Mouse (Mus musculus) left cerebral cortex, adult 18-20 months (tissue): Measurements from ENCODE around the gene Amy2a5. TPM values are rescaled to one million over a fixed set of nuclear protein-coding genes. Genes with fewer than 3 reads are reported as not detected.
"Not testable (repeated sequence)": the region's sequence is repeated elsewhere in the genome, so short reads cannot be mapped to it uniquely, and the experiment has no call there.

ENCODE experiments used
- DNase-seq, 2 experiments: peaks; one replicate each; pipeline ENCODE4 v3.0.0; 2021 to 2022; ENCODE audit warnings: low spot score in 2 of 2, mixed read lengths in 1 of 2
- long read RNA-seq, 2 experiments: library from polyadenylated mRNA; stranded (forward); transcript quantifications; one replicate each; pipeline ENCODE4 v2.0.0; 2021
- total RNA-seq, 2 experiments: library from RNA; stranded (reverse); gene quantifications; 2 replicates each; pipeline ENCODE4 v1.2.3; 2021

The Amy2a5 gene
- under 1 TPM in 1 of 2 experiments, not detected in 1; 0.12 TPM for total RNA-seq
- long read RNA-seq, experiment 1: 0 reads
- long read RNA-seq, experiment 2: 0 reads

DNA sequence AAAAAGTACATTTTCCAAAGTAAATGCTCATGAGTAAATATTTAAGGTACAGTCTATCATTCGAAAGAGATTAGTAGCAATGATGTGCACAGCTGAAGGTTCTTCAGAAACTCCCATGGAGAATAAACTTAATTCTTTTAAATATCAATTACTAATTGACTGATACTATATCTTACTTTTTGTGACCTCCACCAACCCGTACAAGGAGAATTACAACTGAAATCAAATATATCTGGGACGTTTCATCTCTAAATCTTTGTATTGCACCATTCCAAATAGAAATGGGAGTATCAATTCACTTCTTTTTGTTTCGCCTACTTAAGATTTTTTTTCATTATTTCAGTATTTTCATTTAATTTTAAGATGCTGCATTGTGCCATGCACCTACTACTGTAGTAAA, at the start of gene Amy2a5:
Gene Amy2a5 (minus strand): TSS at position 101 of the 400 bp plus-strand sequence.
- DNase-seq: not testable (repeated sequence)

GRCm38 (mm10) chr3:113291349-113291748, 32.7 kb upstream of the Amy2a5 start, which contains the start of gene Amy2a4:
Gene Amy2a4, minus strand, starts transcription at chr3:113291449.
- DNase-seq: not testable (repeated sequence)

GRCm38 (mm10) chr3:113280285-113280684, 21.6 kb upstream of the Amy2a5 start:
- DNase-seq: not testable (repeated sequence)

GRCm38 (mm10) chr3:113279586-113279985, 20.9 kb upstream of the Amy2a5 start:
- not testable (repeated sequence) for DNase-seq

DNA sequence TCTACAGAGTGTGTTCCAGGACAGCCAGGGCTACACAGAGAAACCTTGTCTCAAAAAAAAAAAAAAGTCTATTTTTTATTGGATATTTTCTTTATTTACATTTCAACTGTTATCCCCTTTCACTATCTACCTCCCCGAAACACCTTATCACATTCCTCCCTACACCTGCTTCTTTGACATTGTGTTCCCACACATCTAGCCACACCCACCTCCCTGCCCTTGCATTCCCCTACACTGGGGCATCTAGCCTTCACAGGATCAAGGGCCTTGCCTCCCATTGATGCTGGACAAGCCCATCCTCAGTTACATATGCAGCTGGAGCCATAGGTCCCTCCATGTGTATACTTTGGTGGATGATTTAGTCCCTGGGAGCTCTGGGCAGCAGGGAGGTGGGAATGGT, 31.5 kb downstream of the Amy2a5 start:
- no peak for DNase-seq

Other genes starting within 250 kb of the Amy2a5 start
- not detected for gene Amy2a4, start 32.6 kb upstream of the Amy2a5 start, total RNA-seq
- not detected for gene Amy2a3, start 65.2 kb upstream of the Amy2a5 start, total RNA-seq
- not detected for gene Amy2a2, start 97.8 kb upstream of the Amy2a5 start, total RNA-seq